Comparison of ENCODE assay signal across 8 mouse cellular contexts in genomic region chr12:46817211-46817803, GRCm38 (mm10). TPM values are rescaled to one million over a fixed set of nuclear protein-coding genes. Genes with fewer than 3 reads are reported as not detected.
DNase-seq lines count a peak whose midpoint lies in the region; ATAC-seq lines count a peak whose summit lies in the region.

No protein-coding gene starts in this region.

- peaks cover 43% of the 10 kb centered on the region for H3K27me3 ChIP-seq in liver, embryonic 12.5 days (replicated peaks)
- no peaks in the 10 kb centered on the region for H3K27me3 ChIP-seq in forebrain, embryonic 13.5 days
- H3K27me3 ChIP-seq in limb, embryonic 12.5 days = peaks cover 27% of the 10 kb centered on the region

- no peak overlapping the region for H3K27ac ChIP-seq in liver, embryonic 12.5 days
- peak overlapping the region; percentile 96 for H3K27ac ChIP-seq in forebrain, embryonic 13.5 days
- no peak overlapping the region for H3K27ac ChIP-seq in limb, embryonic 12.5 days

- peak overlapping the region; percentile 96 for H3K4me2 ChIP-seq in liver, embryonic 12.5 days
- H3K4me2 ChIP-seq in forebrain, embryonic 13.5 days = peak overlapping the region; percentile 70
- H3K4me2 ChIP-seq in limb, embryonic 12.5 days = peak overlapping the region; percentile 88

- H3K4me1 ChIP-seq in liver, embryonic 12.5 days = peaks cover 8% of the 10 kb centered on the region
- H3K4me1 ChIP-seq in forebrain, embryonic 13.5 days = peaks cover 18% of the 10 kb centered on the region
- H3K4me1 ChIP-seq in limb, embryonic 12.5 days (replicated peaks) = no peaks in the 10 kb centered on the region

- 28% methylated on average over 14 of the region's 14 CpGs for WGBS in liver, embryonic 12.5 days (ENCODE audit: insufficient replicate concordance)
- 2% methylated on average over 14 of the region's 14 CpGs for WGBS in forebrain, embryonic 13.5 days
- WGBS in limb, embryonic 12.5 days = 18% methylated on average over 14 of the region's 14 CpGs

- ATAC-seq in liver, embryonic 12.5 days = no peak
- no peak for ATAC-seq in forebrain, embryonic 13.5 days
- ATAC-seq in limb, embryonic 12.5 days (ENCODE audit: insufficient number of reproducible peaks, insufficient read depth, low FRiP score, low TSS enrichment, low read depth) = no peak

- no peaks in the 10 kb centered on the region for H3K36me3 ChIP-seq in liver, embryonic 12.5 days
- H3K36me3 ChIP-seq in forebrain, embryonic 13.5 days (ENCODE audit: poor library complexity, severe bottlenecking) = no peaks in the 10 kb centered on the region
- no peaks in the 10 kb centered on the region for H3K36me3 ChIP-seq in limb, embryonic 12.5 days

- no peak for DNase-seq in liver
- DNase-seq in retina, postnatal 1 day = peak; percentile 57
- DNase-seq in frontal cortex, postnatal 25 days (ENCODE audit: low spot score in 2 of 2) = no peak
- no peak for DNase-seq in left cerebral cortex, postnatal 36 days (ENCODE audit: low spot score in 2 of 2)
- no peak for DNase-seq in adrenal gland, adult 2 months

- H3K9me3 ChIP-seq in liver, embryonic 12.5 days (replicated peaks) = no peaks in the 10 kb centered on the region
- no peaks in the 10 kb centered on the region for H3K9me3 ChIP-seq in forebrain, embryonic 13.5 days (replicated peaks)
- no peaks in the 10 kb centered on the region for H3K9me3 ChIP-seq in limb, embryonic 12.5 days

- H3K4me3 ChIP-seq in liver, embryonic 12.5 days = peak overlapping the region; percentile 73; the same call in 1 of the 2 replicates
- peak overlapping the region; percentile 82 for H3K4me3 ChIP-seq in forebrain, embryonic 13.5 days
- peak overlapping the region; percentile 70 for H3K4me3 ChIP-seq in limb, embryonic 12.5 days (replicated peaks)

- intact Hi-C loops in left cerebral cortex, postnatal 36 days (cut with DNase I) = loop anchor here (10.0 kb wide), 3 partner anchors 497 to 1353 kb away; no protein-coding TSS in a partner anchor

- no peak overlapping the region for H3K9ac ChIP-seq in liver, embryonic 12.5 days
- peak overlapping the region; percentile 92 for H3K9ac ChIP-seq in forebrain, embryonic 13.5 days
- H3K9ac ChIP-seq in limb, embryonic 12.5 days (replicated peaks) = no peak overlapping the region

RNA-seq across cellular contexts. Expression of gene Nova1, which starts 1.4 kb away (rescaled TPM):
- 0.15 and 0.29 TPM in 2 replicates for polyA plus RNA-seq in liver, embryonic 12.5 days (2016; fragmentation: Nextera tagmentation; extraction: Ambion mirVana)
- 19.3 and 27.0 TPM in 2 replicates for polyA plus RNA-seq in forebrain, embryonic 13.5 days (2015; fragmentation: Nextera tagmentation; extraction: Ambion mirVana)
- polyA plus RNA-seq in limb, embryonic 12.5 days (2016; fragmentation: Nextera tagmentation; extraction: Ambion mirVana) = 1.1 and 1.4 TPM in 2 replicates
- 10 to 100 TPM; 43.6 to 47.2 TPM for total RNA-seq in left cerebral cortex, postnatal 36 days (2021)
- total RNA-seq in adrenal gland, adult 2 months (2021) = 1 to 10 TPM; 2.7 to 5.8 TPM
- 0.45 and 0.70 TPM in 2 replicates for polyA plus RNA-seq in adrenal gland, adult 2 months (2012; rRNA removed)
